Mouse (Mus musculus): ENCODE results near the gene Syn2. TPM values are rescaled to one million over a fixed set of nuclear protein-coding genes. Genes with fewer than 3 reads are reported as not detected.
A peak's percentile ranks its signal among the peaks of the same experiment; 100 is the strongest.

Syn2 gene
- not detected in 2 replicates for total RNA-seq (2017)

- peak; percentile 91 to 94 for ATAC-seq (replicated peaks in 1 of 2; ENCODE audit: insufficient read depth in 1 of 2, low FRiP score in 2 of 2, low TSS enrichment in 1 of 2, low read depth in 1 of 2, poor library complexity in 2 of 2, severe bottlenecking in 2 of 2)
Measured at GRCm38 (mm10) chr6:115134501-115135331, at the start of gene Syn2. Gene Syn2, plus strand, starts transcription at chr6:115134902.

- ATAC-seq (replicated peaks in 1 of 2; ENCODE audit: insufficient read depth in 1 of 2, low FRiP score in 2 of 2, low TSS enrichment in 1 of 2, low read depth in 1 of 2, poor library complexity in 2 of 2, severe bottlenecking in 2 of 2), result no peak
Measured at GRCm38 (mm10) chr6:115085274-115085841, 49.3 kb upstream of the Syn2 start.

- no peak for ATAC-seq (replicated peaks in 1 of 2; ENCODE audit: insufficient read depth in 1 of 2, low FRiP score in 2 of 2, low TSS enrichment in 1 of 2, low read depth in 1 of 2, poor library complexity in 2 of 2, severe bottlenecking in 2 of 2)
Measured at GRCm38 (mm10) chr6:115088314-115089106, 46.2 kb upstream of the Syn2 start.

GRCm38 (mm10) chr6:115091737-115092136, 43.0 kb upstream of the Syn2 start:
- ATAC-seq (replicated peaks in 1 of 2; ENCODE audit: insufficient read depth in 1 of 2, low FRiP score in 2 of 2, low TSS enrichment in 1 of 2, low read depth in 1 of 2, poor library complexity in 2 of 2, severe bottlenecking in 2 of 2), result peak; percentile 53 to 62; a peak in 3 of 4 replicates

- ATAC-seq (replicated peaks in 1 of 2; ENCODE audit: insufficient read depth in 1 of 2, low FRiP score in 2 of 2, low TSS enrichment in 1 of 2, low read depth in 1 of 2, poor library complexity in 2 of 2, severe bottlenecking in 2 of 2), result no peak
Measured at GRCm38 (mm10) chr6:115102542-115102941, 32.2 kb upstream of the Syn2 start.

- no peak for ATAC-seq (replicated peaks in 1 of 2; ENCODE audit: insufficient read depth in 1 of 2, low FRiP score in 2 of 2, low TSS enrichment in 1 of 2, low read depth in 1 of 2, poor library complexity in 2 of 2, severe bottlenecking in 2 of 2)
Measured at GRCm38 (mm10) chr6:115111426-115111825, 23.3 kb upstream of the Syn2 start.

GRCm38 (mm10) chr6:115122181-115122580, 12.5 kb upstream of the Syn2 start:
- ATAC-seq (replicated peaks in 1 of 2; ENCODE audit: insufficient read depth in 1 of 2, low FRiP score in 2 of 2, low TSS enrichment in 1 of 2, low read depth in 1 of 2, poor library complexity in 2 of 2, severe bottlenecking in 2 of 2), result no peak

- ATAC-seq (replicated peaks in 1 of 2; ENCODE audit: insufficient read depth in 1 of 2, low FRiP score in 2 of 2, low TSS enrichment in 1 of 2, low read depth in 1 of 2, poor library complexity in 2 of 2, severe bottlenecking in 2 of 2), result peak; percentile 87 to 95
Measured at GRCm38 (mm10) chr6:115123262-115124201, 11.2 kb upstream of the Syn2 start.

- no peak for ATAC-seq (replicated peaks in 1 of 2; ENCODE audit: insufficient read depth in 1 of 2, low FRiP score in 2 of 2, low TSS enrichment in 1 of 2, low read depth in 1 of 2, poor library complexity in 2 of 2, severe bottlenecking in 2 of 2)
Measured at GRCm38 (mm10) chr6:115124675-115125357, 9.9 kb upstream of the Syn2 start.

- no peak for ATAC-seq (replicated peaks in 1 of 2; ENCODE audit: insufficient read depth in 1 of 2, low FRiP score in 2 of 2, low TSS enrichment in 1 of 2, low read depth in 1 of 2, poor library complexity in 2 of 2, severe bottlenecking in 2 of 2)
Measured at GRCm38 (mm10) chr6:115125358-115125720, 9.4 kb upstream of the Syn2 start.

- ATAC-seq (replicated peaks in 1 of 2; ENCODE audit: insufficient read depth in 1 of 2, low FRiP score in 2 of 2, low TSS enrichment in 1 of 2, low read depth in 1 of 2, poor library complexity in 2 of 2, severe bottlenecking in 2 of 2), result no peak
Measured at GRCm38 (mm10) chr6:115126232-115126785, 8.4 kb upstream of the Syn2 start.

- no peak for ATAC-seq (replicated peaks in 1 of 2; ENCODE audit: insufficient read depth in 1 of 2, low FRiP score in 2 of 2, low TSS enrichment in 1 of 2, low read depth in 1 of 2, poor library complexity in 2 of 2, severe bottlenecking in 2 of 2)
Measured at GRCm38 (mm10) chr6:115126851-115127250, 7.9 kb upstream of the Syn2 start.

GRCm38 (mm10) chr6:115127255-115127824, 7.4 kb upstream of the Syn2 start:
- ATAC-seq (replicated peaks in 1 of 2; ENCODE audit: insufficient read depth in 1 of 2, low FRiP score in 2 of 2, low TSS enrichment in 1 of 2, low read depth in 1 of 2, poor library complexity in 2 of 2, severe bottlenecking in 2 of 2), result no peak

- no peak for ATAC-seq (replicated peaks in 1 of 2; ENCODE audit: insufficient read depth in 1 of 2, low FRiP score in 2 of 2, low TSS enrichment in 1 of 2, low read depth in 1 of 2, poor library complexity in 2 of 2, severe bottlenecking in 2 of 2)
Measured at GRCm38 (mm10) chr6:115135332-115135649, 589 bp downstream of the Syn2 start.

- ATAC-seq (replicated peaks in 1 of 2; ENCODE audit: insufficient read depth in 1 of 2, low FRiP score in 2 of 2, low TSS enrichment in 1 of 2, low read depth in 1 of 2, poor library complexity in 2 of 2, severe bottlenecking in 2 of 2), result no peak
Measured at GRCm38 (mm10) chr6:115136156-115136555, 1.5 kb downstream of the Syn2 start.

- no peak for ATAC-seq (replicated peaks in 1 of 2; ENCODE audit: insufficient read depth in 1 of 2, low FRiP score in 2 of 2, low TSS enrichment in 1 of 2, low read depth in 1 of 2, poor library complexity in 2 of 2, severe bottlenecking in 2 of 2)
Measured at GRCm38 (mm10) chr6:115141446-115141845, 6.7 kb downstream of the Syn2 start.
